Mouse (Mus musculus) bone marrow macrophage, adult 2 months (primary cell): ENCODE measurements around the gene Cmtm4.

Source experiments
- CTCF ChIP-seq: IDR thresholded peaks from 2 replicates; pipeline ENCODE4 v1.5.1; 2012; ENCODE audit warnings: low read depth, mild to moderate bottlenecking, low read length, moderate library complexity
- POLR2A ChIP-seq: IDR thresholded peaks from 2 replicates; pipeline ENCODE4 v1.6.1; 2012; ENCODE audit warnings: mild to moderate bottlenecking, low read depth, low read length, borderline replicate concordance

GRCm38 (mm10) chr8:104433191-104433842, 37.7 kb upstream of the Cmtm4 start:
- TF ChIP-seq POLR2A (no peak), CTCF (no peak)
